ENCODE assay signal across 9 mouse cellular contexts in genomic region chr5:45521601-45522000, GRCm38 (mm10). TPM values are rescaled to one million over a fixed set of nuclear protein-coding genes. Genes with fewer than 3 reads are reported as not detected.
DNase-seq lines count a peak whose midpoint lies in the region; ATAC-seq and TF ChIP-seq lines count a peak whose summit lies in the region.
"Had no signal": no experiment of that assay in that cellular context is flagged by ENCODE, and none has a peak within 500 bp of the region (broad histone marks: within the 10 kb centered on the region; RNA-seq: fewer than 3 reads in every experiment).

No protein-coding gene starts in this region.

- 85% methylated on average over 6 of the region's 6 CpGs for WGBS in forebrain, embryonic 15.5 days
- WGBS in liver, embryonic 12.5 days (ENCODE audit: insufficient replicate concordance), result 74% methylated on average over 6 of the region's 6 CpGs
- 87% methylated on average over 6 of the region's 6 CpGs for WGBS in stomach, postnatal 0 days

- peak overlapping the region; percentile 40 for H3K4me3 ChIP-seq in megakaryocyte, embryonic 14.5 days (replicated peaks)
- H3K4me3 ChIP-seq in forebrain, embryonic 15.5 days, result peak overlapping the region; percentile 90
- peak overlapping the region; percentile 93 for H3K4me3 ChIP-seq in liver, embryonic 12.5 days
- H3K4me3 ChIP-seq in stomach, postnatal 0 days (ENCODE audit: low read depth, low read length), result no peak overlapping the region

- peaks cover 48% of the 10 kb centered on the region for H3K36me3 ChIP-seq in megakaryocyte, embryonic 14.5 days (replicated peaks; ENCODE audit: low read length)
- peaks cover 30% of the 10 kb centered on the region for H3K36me3 ChIP-seq in forebrain, embryonic 15.5 days
- peaks cover 37% of the 10 kb centered on the region for H3K36me3 ChIP-seq in liver, embryonic 12.5 days
- peaks cover 6% of the 10 kb centered on the region; the same call in 1 of the 2 replicates for H3K36me3 ChIP-seq in stomach, postnatal 0 days (ENCODE audit: control insufficient read depth, insufficient read depth, low read length)

- ATAC-seq in megakaryocyte, adult 5-6 weeks (ENCODE audit: poor library complexity, severe bottlenecking), result no peak
- ATAC-seq in forebrain, embryonic 15.5 days (replicated peaks), result no peak
- ATAC-seq in liver, embryonic 12.5 days, result no peak
- no peak for ATAC-seq in stomach, postnatal 0 days (ENCODE audit: low FRiP score, low TSS enrichment)

- TF ChIP-seq EP300 in stomach, postnatal 0 days (optimal IDR thresholded peaks at IDR 0.05), result no peak

- no peaks in the 10 kb centered on the region for H3K9me3 ChIP-seq in megakaryocyte, embryonic 14.5 days
- H3K9me3 ChIP-seq in forebrain, embryonic 15.5 days, result no peaks in the 10 kb centered on the region
- H3K9me3 ChIP-seq in liver, embryonic 12.5 days (replicated peaks), result no peaks in the 10 kb centered on the region
- no peaks in the 10 kb centered on the region for H3K9me3 ChIP-seq in stomach, postnatal 0 days (ENCODE audit: control insufficient read depth, low read length)

- no peak for DNase-seq in stomach, postnatal 0 days (ENCODE audit: low spot score)
- no peak for DNase-seq in layer of hippocampus, postnatal 10 days (ENCODE audit: low spot score in 2 of 2)
- no peak for DNase-seq in right cerebral cortex, postnatal 14 days
- DNase-seq: cerebellum, postnatal 25 days; thymus, adult 18-20 months had no signal

- no peak overlapping the region for H3K27ac ChIP-seq in forebrain, embryonic 15.5 days (replicated peaks)
- H3K27ac ChIP-seq in liver, embryonic 12.5 days, result no peak overlapping the region
- no peak overlapping the region for H3K27ac ChIP-seq in stomach, postnatal 0 days (replicated peaks)

- peak overlapping the region; percentile 92 for H3K4me2 ChIP-seq in forebrain, embryonic 15.5 days (replicated peaks)
- H3K4me2 ChIP-seq in liver, embryonic 12.5 days, result peak overlapping the region; percentile 82
- peak overlapping the region; percentile 78 for H3K4me2 ChIP-seq in stomach, postnatal 0 days (replicated peaks; ENCODE audit: low read depth)

- TF ChIP-seq CTCF in stomach, postnatal 0 days (IDR thresholded peaks at IDR 0.05; ENCODE audit: low read depth), result no peak

- peaks cover 27% of the 10 kb centered on the region for H3K4me1 ChIP-seq in megakaryocyte, embryonic 14.5 days
- H3K4me1 ChIP-seq in forebrain, embryonic 15.5 days, result peaks cover 19% of the 10 kb centered on the region
- peaks cover 19% of the 10 kb centered on the region for H3K4me1 ChIP-seq in liver, embryonic 12.5 days
- no peaks in the 10 kb centered on the region; the same call in 1 of the 2 replicates for H3K4me1 ChIP-seq in stomach, postnatal 0 days (replicated peaks; ENCODE audit: control insufficient read depth, insufficient read depth)

- H3K27me3 ChIP-seq in megakaryocyte, embryonic 14.5 days (replicated peaks), result no peaks in the 10 kb centered on the region
- H3K27me3 ChIP-seq in forebrain, embryonic 15.5 days, result no peaks in the 10 kb centered on the region
- no peaks in the 10 kb centered on the region for H3K27me3 ChIP-seq in liver, embryonic 12.5 days (replicated peaks)
- H3K27me3 ChIP-seq in stomach, postnatal 0 days (ENCODE audit: control insufficient read depth, insufficient read depth, low read length), result no peaks in the 10 kb centered on the region

- H3K9ac ChIP-seq in forebrain, embryonic 15.5 days (replicated peaks), result no peak overlapping the region
- peak overlapping the region; percentile 87; the same call in 1 of the 2 replicates for H3K9ac ChIP-seq in liver, embryonic 12.5 days
- H3K9ac ChIP-seq in stomach, postnatal 0 days (ENCODE audit: low read length), result no peak overlapping the region

RNA-seq across cellular contexts. Expression of gene Med28, which starts 1.6 kb away (rescaled TPM):
- 28.8 and 87.9 TPM in 2 replicates for polyA plus RNA-seq in megakaryocyte, embryonic 14.5 days (2012; ENCODE audit: insufficient read depth, low replicate concordance)
- total RNA-seq in megakaryocyte, adult 5-6 weeks (2015), result 104 and 115 TPM in 2 replicates
- total RNA-seq in megakaryocyte, adult 5-6 weeks (2017), result 35.2 and 43.5 TPM in 2 replicates
- 302 TPM in 2 replicates for polyA plus RNA-seq in forebrain, embryonic 15.5 days (2015; fragmentation: Nextera tagmentation; extraction: Ambion mirVana)
- 138 TPM in 2 replicates for polyA plus RNA-seq in liver, embryonic 12.5 days (2016; fragmentation: Nextera tagmentation; extraction: Ambion mirVana)
- 160 and 169 TPM in 2 replicates for polyA plus RNA-seq in stomach, postnatal 0 days (2015; fragmentation: Nextera tagmentation; extraction: Ambion mirVana)
- 10 to 100 TPM; 80.0 to 83.5 TPM for total RNA-seq in layer of hippocampus, postnatal 10 days (2021)

RNA-seq across cellular contexts. Expression of gene Lap3, which starts 28.4 kb away (rescaled TPM):
- polyA plus RNA-seq in megakaryocyte, embryonic 14.5 days (2012; ENCODE audit: insufficient read depth, low replicate concordance), result 11.9 and 14.8 TPM in 2 replicates
- 16.8 and 20.0 TPM in 2 replicates for total RNA-seq in megakaryocyte, adult 5-6 weeks (2015)
- total RNA-seq in megakaryocyte, adult 5-6 weeks (2017), result 19.5 and 22.7 TPM in 2 replicates
- polyA plus RNA-seq in forebrain, embryonic 15.5 days (2015; fragmentation: Nextera tagmentation; extraction: Ambion mirVana), result 36.5 and 40.6 TPM in 2 replicates
- 67.2 and 69.0 TPM in 2 replicates for polyA plus RNA-seq in liver, embryonic 12.5 days (2016; fragmentation: Nextera tagmentation; extraction: Ambion mirVana)
- polyA plus RNA-seq in stomach, postnatal 0 days (2015; fragmentation: Nextera tagmentation; extraction: Ambion mirVana), result 58.4 and 63.2 TPM in 2 replicates
- total RNA-seq in layer of hippocampus, postnatal 10 days (2021), result 10 to 100 TPM; 48.2 to 51.6 TPM
